Mouse (Mus musculus) stomach, embryonic 15.5 days (tissue): ENCODE results near the gene Sh3d19. TPM values are rescaled to one million over a fixed set of nuclear protein-coding genes. Genes with fewer than 3 reads are reported as not detected.

Experiments used
- ATAC-seq: fragments of 200-750 bp; cut with Nextera tagmentation; 2 replicates; pipeline ENCODE4 v1.8.0; 2017; ENCODE audit warnings: low read depth, moderate number of reproducible peaks, moderate TSS enrichment; ENCODE audit not compliant: insufficient read depth, low FRiP score
- H3K27ac ChIP-seq: fragments of 300-500 bp; sonication (generic); 2 replicates; pipeline ENCODE4 v1.5.1; 2015; ENCODE audit warnings: mild to moderate bottlenecking, inconsistent platforms
- H3K27me3 ChIP-seq: fragments of 300-500 bp; sonication (generic); replicated peaks from 2 replicates; pipeline ENCODE4 v1.6.1; 2015; ENCODE audit warnings: inconsistent platforms
- H3K36me3 ChIP-seq: fragments of 300-500 bp; sonication (generic); 2 replicates; pipeline ENCODE4 v1.6.1; 2015; ENCODE audit warnings: inconsistent platforms
- H3K4me1 ChIP-seq: fragments of 300-500 bp; sonication (generic); 2 replicates; pipeline ENCODE4 v1.6.1; 2015; ENCODE audit warnings: inconsistent platforms
- H3K4me2 ChIP-seq: fragments of 300-500 bp; sonication (generic); 2 replicates; pipeline ENCODE4 v1.6.1; 2015; ENCODE audit warnings: mild to moderate bottlenecking, inconsistent platforms
- H3K4me3 ChIP-seq: fragments of 300-500 bp; sonication (generic); replicated peaks from 2 replicates; pipeline ENCODE4 v1.5.1; 2015; ENCODE audit warnings: inconsistent platforms
- H3K9ac ChIP-seq: fragments of 300-500 bp; sonication (generic); 2 replicates; pipeline ENCODE4 v1.6.1; 2015; ENCODE audit warnings: inconsistent platforms
- H3K9me3 ChIP-seq: fragments of 300-500 bp; sonication (generic); 2 replicates; pipeline ENCODE4 v1.6.1; 2016; ENCODE audit warnings: inconsistent platforms
- WGBS: fragments of 180-500 bp; shearing (Covaris S2); methylation state at CpG from one replicate; pipeline ENCODE4 v1.1.7; 2015; 5-methylcytosine and 5-hydroxymethylcytosine counted together
- polyA plus RNA-seq: library from polyadenylated mRNA; unstranded; fragments of >200 nt; fragmentation: Nextera tagmentation; extraction: Ambion mirVana; gene quantifications from 2 replicates; pipeline ENCODE4 v1.2.1, GENCODE M21; 2015

Sh3d19 gene
- polyA plus RNA-seq, 1 experiment from 2014 or later = 43.7 TPM

DNA sequence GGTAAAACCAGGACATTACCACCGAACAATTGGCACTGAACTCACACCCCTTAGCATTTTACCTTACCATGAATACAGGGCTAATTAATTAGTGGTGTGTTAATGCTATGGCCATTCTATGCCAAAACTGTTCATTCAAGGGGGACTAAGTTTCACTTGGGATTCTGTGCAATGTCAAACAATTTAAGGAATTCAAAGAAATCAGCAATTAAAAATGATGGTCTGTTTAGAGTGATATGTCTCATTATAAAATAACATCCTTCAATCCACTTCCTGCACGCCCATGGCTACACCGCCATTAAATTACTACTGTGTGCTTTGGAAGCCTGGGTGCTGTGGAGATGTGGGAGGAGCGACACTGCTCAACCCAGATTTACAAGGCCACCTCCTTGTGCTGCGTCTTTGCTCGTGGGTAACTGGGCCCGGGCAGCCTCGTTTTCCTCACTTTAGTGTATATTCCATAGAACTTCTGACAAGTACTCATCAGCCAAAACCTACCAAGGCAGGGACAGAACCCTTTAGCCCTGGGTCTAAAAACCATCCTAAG lies 135.2 kb downstream of the Sh3d19 start:
- WGBS = 91% methylated on average over 8 of the region's 8 CpGs
- H3K4me2 ChIP-seq = no peak overlapping the region
- ATAC-seq = no peak
- H3K4me3 ChIP-seq = no peak overlapping the region
- H3K27me3 ChIP-seq = no peaks in the 10 kb centered on the region
- no peak overlapping the region for H3K27ac ChIP-seq
- no peak overlapping the region for H3K9ac ChIP-seq
- no peaks in the 10 kb centered on the region for H3K9me3 ChIP-seq
- H3K4me1 ChIP-seq = no peaks in the 10 kb centered on the region
- 0 out of 2 replicates have a peak, but pooled peaks cover 3% of the 10 kb centered on the region for H3K36me3 ChIP-seq

DNA sequence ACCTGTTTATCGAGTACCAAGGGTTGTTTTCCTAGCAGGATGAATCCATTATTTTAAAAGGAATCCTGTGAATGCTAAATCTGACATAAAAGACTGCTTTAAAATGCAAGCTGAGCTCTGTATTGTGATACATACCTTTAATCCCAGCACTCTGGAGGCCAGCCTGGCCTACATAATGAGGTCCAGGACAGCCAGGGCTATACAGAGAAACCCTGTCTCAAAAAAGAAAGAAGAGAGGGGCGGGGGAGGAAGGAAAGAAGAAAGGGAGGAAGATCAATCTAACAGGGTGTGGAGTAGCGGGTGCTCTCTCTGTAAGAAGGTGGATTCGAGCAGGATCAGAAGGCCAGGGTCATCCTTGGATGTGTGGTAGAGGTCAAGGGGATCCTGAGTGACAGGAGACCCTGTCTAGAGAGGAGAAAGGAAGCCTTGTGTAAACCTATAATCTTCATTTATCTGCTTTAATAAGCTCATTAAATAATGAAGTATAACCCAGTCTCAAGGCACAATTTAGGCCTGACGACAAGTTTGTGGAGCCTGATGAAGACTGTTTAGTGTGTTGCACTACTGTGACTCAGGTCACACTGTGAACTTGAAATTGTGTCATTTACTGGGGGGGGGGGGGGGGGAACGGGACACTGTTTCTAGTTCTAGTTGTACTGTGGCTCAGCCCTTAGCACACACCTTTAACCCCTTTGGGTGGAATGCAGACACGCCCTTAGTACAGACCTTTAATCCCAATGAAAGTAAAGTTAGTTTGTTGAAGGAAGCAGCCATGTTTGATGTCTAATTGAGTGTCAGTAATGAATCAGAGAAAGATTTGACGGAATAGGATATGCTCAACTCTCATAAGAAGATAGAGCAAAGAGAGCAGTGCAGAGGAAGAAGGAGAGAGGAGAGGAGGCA lies 137.0 kb downstream of the Sh3d19 start:
- Histone ChIP-seq H3K27me3 (no peaks in the 10 kb centered on the region), H3K9ac (no peak overlapping the region), H3K4me3 (no peak overlapping the region), H3K4me2 (no peak overlapping the region), H3K4me1 (no peaks in the 10 kb centered on the region), H3K36me3 (no peaks in the 10 kb centered on the region), H3K9me3 (no peaks in the 10 kb centered on the region), H3K27ac (no peak overlapping the region)
- WGBS = 74% methylated on average over 8 of the region's 8 CpGs
- ATAC-seq = no peak

GRCm38 (mm10) chr3:86108576-86108975 lies 137.7 kb downstream of the Sh3d19 start:
- Histone ChIP-seq H3K27me3 (no peaks in the 10 kb centered on the region), H3K36me3 (no peaks in the 10 kb centered on the region), H3K27ac (no peak overlapping the region), H3K4me2 (no peak overlapping the region), H3K9me3 (no peaks in the 10 kb centered on the region), H3K4me1 (no peaks in the 10 kb centered on the region), H3K4me3 (no peak overlapping the region), H3K9ac (no peak overlapping the region)
- 71% methylated on average over 4 of the region's 4 CpGs for WGBS
- peak; percentile 94 for ATAC-seq

- no peaks in the 10 kb centered on the region for H3K36me3 ChIP-seq
- ATAC-seq = no peak
- no peak overlapping the region for H3K9ac ChIP-seq
- no peaks in the 10 kb centered on the region for H3K9me3 ChIP-seq
- H3K4me3 ChIP-seq = no peak overlapping the region
- no peaks in the 10 kb centered on the region for H3K4me1 ChIP-seq
- 77% methylated on average over 7 of the region's 7 CpGs for WGBS
- no peaks in the 10 kb centered on the region for H3K27me3 ChIP-seq
- H3K4me2 ChIP-seq = no peak overlapping the region
- H3K27ac ChIP-seq = no peak overlapping the region
Observed at GRCm38 (mm10) chr3:86109099-86109498, 138.2 kb downstream of the Sh3d19 start.

GRCm38 (mm10) chr3:86110077-86110476 lies 139.2 kb downstream of the Sh3d19 start:
- Histone ChIP-seq H3K9ac (no peak overlapping the region), H3K27me3 (no peaks in the 10 kb centered on the region), H3K9me3 (no peaks in the 10 kb centered on the region), H3K27ac (no peak overlapping the region), H3K4me1 (0 out of 2 replicates have a peak, but pooled peaks cover 4% of the 10 kb centered on the region), H3K4me3 (no peak overlapping the region), H3K4me2 (peak overlapping the region; percentile 31; the same call in 1 of the 2 replicates), H3K36me3 (no peaks in the 10 kb centered on the region)
- 20% methylated on average over 10 of the region's 10 CpGs for WGBS
- peak; percentile 51; the same call in 1 of the 2 replicates for ATAC-seq

DNA sequence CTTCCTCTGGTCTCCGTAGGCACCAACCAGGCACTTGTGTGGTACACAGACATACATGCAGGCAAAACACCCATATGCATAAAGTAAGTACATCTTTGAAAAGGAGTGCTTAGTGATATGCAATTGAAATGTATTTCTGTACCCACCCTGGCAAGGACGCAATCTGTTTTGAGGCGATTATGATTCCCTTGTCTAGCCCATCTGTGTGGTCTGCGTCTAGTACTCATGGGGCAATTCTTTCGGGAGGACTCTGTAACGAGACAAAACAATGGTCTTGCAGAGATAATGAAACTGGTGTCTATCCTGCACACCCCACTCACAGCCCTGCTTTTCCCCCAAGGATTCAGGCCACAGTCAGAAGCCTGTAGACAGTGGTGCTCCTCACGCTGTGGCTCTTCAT lies 141.9 kb downstream of the Sh3d19 start:
- WGBS = 87% methylated on average over 7 of the region's 7 CpGs

DNA sequence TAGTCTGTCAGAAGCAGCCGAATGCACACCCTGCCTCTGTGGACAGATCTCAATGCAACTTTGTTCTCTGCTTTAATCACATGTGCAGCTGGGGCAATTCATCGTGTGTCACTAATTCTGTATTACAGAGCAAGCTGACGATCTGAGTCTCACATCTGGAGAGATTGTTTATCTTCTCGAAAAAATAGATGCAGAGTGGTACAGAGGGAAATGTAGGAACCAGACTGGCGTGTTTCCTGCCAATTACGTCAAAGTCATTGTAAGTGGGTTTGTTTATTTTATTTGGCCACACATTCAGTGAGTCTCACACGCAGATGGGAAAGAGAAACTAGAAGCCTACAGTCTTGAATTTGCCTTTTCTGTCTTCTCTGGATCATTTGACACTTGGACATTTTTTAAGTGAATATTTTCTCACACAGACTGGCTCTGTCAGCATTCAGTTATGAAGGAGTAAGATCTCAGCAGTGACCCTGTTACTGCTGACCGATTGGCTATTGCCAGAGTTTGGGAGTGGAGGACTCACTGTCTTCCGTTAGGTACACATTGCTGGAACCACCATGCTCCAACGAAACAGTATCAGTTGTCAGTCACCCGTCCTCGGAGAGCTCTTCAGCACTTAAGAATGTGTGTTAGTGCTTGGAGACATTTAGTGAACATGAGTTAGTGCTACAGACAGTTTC lies 143.9 kb downstream of the Sh3d19 start:
- H3K9ac ChIP-seq = no peak overlapping the region
- peaks cover 10% of the 10 kb centered on the region for H3K36me3 ChIP-seq
- H3K27ac ChIP-seq = peak overlapping the region; percentile 23; the same call in 1 of the 2 replicates
- no peak overlapping the region for H3K4me2 ChIP-seq
- WGBS = 36% methylated on average over 12 of the region's 12 CpGs
- H3K27me3 ChIP-seq = no peaks in the 10 kb centered on the region
- H3K4me3 ChIP-seq = no peak overlapping the region
- no peak for ATAC-seq
- no peaks in the 10 kb centered on the region for H3K9me3 ChIP-seq
- 0 out of 2 replicates have a peak, but pooled peaks cover 4% of the 10 kb centered on the region for H3K4me1 ChIP-seq

More for the DNA sequence above, 141.9 kb downstream of the Sh3d19 start:
- H3K4me1 ChIP-seq = 0 out of 2 replicates have a peak, but pooled peaks cover 4% of the 10 kb centered on the region
- no peaks in the 10 kb centered on the region for H3K9me3 ChIP-seq
- H3K27ac ChIP-seq = no peak overlapping the region
- no peak overlapping the region for H3K4me3 ChIP-seq
- H3K9ac ChIP-seq = no peak overlapping the region
- no peak for ATAC-seq
- H3K27me3 ChIP-seq = no peaks in the 10 kb centered on the region
- H3K36me3 ChIP-seq = peaks cover 10% of the 10 kb centered on the region
- no peak overlapping the region for H3K4me2 ChIP-seq

DNA sequence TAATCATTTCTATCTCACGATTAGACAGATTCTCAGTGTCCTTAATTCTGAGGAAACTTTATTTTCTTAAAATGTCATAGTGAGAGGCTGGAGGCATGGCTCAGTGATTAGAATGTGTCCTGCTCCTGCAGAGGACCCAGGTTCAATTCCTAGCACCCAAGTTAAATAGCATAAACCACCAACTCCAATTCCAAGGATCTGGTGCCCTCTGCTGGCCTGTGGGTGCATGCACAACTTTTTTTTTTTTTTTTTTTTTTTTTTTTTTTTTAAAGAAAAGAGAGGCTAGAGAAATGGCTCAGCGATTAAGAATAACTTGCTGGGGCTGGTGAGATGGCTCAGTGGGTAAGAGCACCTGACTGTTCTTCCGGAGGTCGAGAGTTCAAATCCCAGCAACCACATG lies 146.0 kb downstream of the Sh3d19 start:
- no peaks in the 10 kb centered on the region for H3K27me3 ChIP-seq
- no peak for ATAC-seq
- no peak overlapping the region for H3K9ac ChIP-seq
- no peaks in the 10 kb centered on the region for H3K9me3 ChIP-seq
- no peak overlapping the region for H3K4me3 ChIP-seq
- H3K36me3 ChIP-seq = peaks cover 23% of the 10 kb centered on the region
- H3K4me2 ChIP-seq = no peak overlapping the region
- 0 out of 2 replicates have a peak, but pooled peaks cover 4% of the 10 kb centered on the region for H3K4me1 ChIP-seq
- 87% methylated on average over 4 of the region's 4 CpGs for WGBS
- H3K27ac ChIP-seq = no peak overlapping the region

GRCm38 (mm10) chr3:86119237-86119932 lies 148.5 kb downstream of the Sh3d19 start:
- Histone ChIP-seq H3K4me2 (no peak overlapping the region), H3K9me3 (no peaks in the 10 kb centered on the region), H3K27me3 (no peaks in the 10 kb centered on the region), H3K4me1 (0 out of 2 replicates have a peak, but pooled peaks cover 4% of the 10 kb centered on the region), H3K9ac (no peak overlapping the region), H3K36me3 (peaks cover 31% of the 10 kb centered on the region), H3K4me3 (no peak overlapping the region), H3K27ac (no peak overlapping the region)
- 81% methylated on average over 16 of the region's 16 CpGs for WGBS
- no peak for ATAC-seq

- Histone ChIP-seq H3K9ac (no peak overlapping the region), H3K27ac (no peak overlapping the region), H3K36me3 (peaks cover 27% of the 10 kb centered on the region; the same call in 1 of the 2 replicates), H3K4me3 (no peak overlapping the region), H3K4me1 (no peaks in the 10 kb centered on the region), H3K9me3 (no peaks in the 10 kb centered on the region), H3K4me2 (no peak overlapping the region), H3K27me3 (no peaks in the 10 kb centered on the region)
- ATAC-seq = no peak
Observed at GRCm38 (mm10) chr3:86122156-86122555, 151.2 kb downstream of the Sh3d19 start.

GRCm38 (mm10) chr3:86123251-86123746 lies 152.4 kb downstream of the Sh3d19 start:
- no peak overlapping the region for H3K4me3 ChIP-seq
- no peak overlapping the region for H3K4me2 ChIP-seq
- H3K27me3 ChIP-seq = no peaks in the 10 kb centered on the region
- peaks cover 27% of the 10 kb centered on the region; the same call in 1 of the 2 replicates for H3K36me3 ChIP-seq
- H3K9ac ChIP-seq = no peak overlapping the region
- H3K27ac ChIP-seq = no peak overlapping the region
- WGBS = 61% methylated on average over 8 of the region's 8 CpGs
- ATAC-seq = no peak
- no peaks in the 10 kb centered on the region for H3K4me1 ChIP-seq
- no peaks in the 10 kb centered on the region for H3K9me3 ChIP-seq
